Comparison of ENCODE assay signal across 8 mouse cellular contexts in genomic region chr16:23989209-23990160, GRCm38 (mm10). TPM values are rescaled to one million over a fixed set of nuclear protein-coding genes. Genes with fewer than 3 reads are reported as not detected.
DNase-seq lines count a peak whose midpoint lies in the region; ATAC-seq lines count a peak whose summit lies in the region.

No protein-coding gene starts in this region.

- peak overlapping the region; percentile 92 for H3K4me2 ChIP-seq in embryonic facial prominence, embryonic 13.5 days
- peak overlapping the region; percentile 93 for H3K4me2 ChIP-seq in limb, embryonic 12.5 days
- H3K4me2 ChIP-seq in neural tube, embryonic 15.5 days: peak overlapping the region; percentile 94

- H3K27me3 ChIP-seq in embryonic facial prominence, embryonic 13.5 days: peaks cover 3% of the 10 kb centered on the region; the same call in 1 of the 2 replicates
- peaks cover 25% of the 10 kb centered on the region for H3K27me3 ChIP-seq in limb, embryonic 12.5 days
- H3K27me3 ChIP-seq in neural tube, embryonic 15.5 days (replicated peaks): peaks cover 7% of the 10 kb centered on the region

- H3K27ac ChIP-seq in embryonic facial prominence, embryonic 13.5 days: peak overlapping the region; percentile 98
- H3K27ac ChIP-seq in limb, embryonic 12.5 days: peak overlapping the region; percentile 98
- H3K27ac ChIP-seq in neural tube, embryonic 15.5 days (replicated peaks): peak overlapping the region; percentile 100

- no peaks in the 10 kb centered on the region for H3K9me3 ChIP-seq in embryonic facial prominence, embryonic 13.5 days
- H3K9me3 ChIP-seq in limb, embryonic 12.5 days: no peaks in the 10 kb centered on the region
- no peaks in the 10 kb centered on the region for H3K9me3 ChIP-seq in neural tube, embryonic 15.5 days (replicated peaks)

- peak; percentile 54; the same call in 1 of the 2 replicates for ATAC-seq in frontal cortex, adult (ENCODE audit: low TSS enrichment)
- no peak for ATAC-seq in embryonic facial prominence, embryonic 13.5 days (ENCODE audit: insufficient number of reproducible peaks, insufficient read depth, low FRiP score, low TSS enrichment, low read depth)
- ATAC-seq in limb, embryonic 12.5 days (ENCODE audit: insufficient number of reproducible peaks, insufficient read depth, low FRiP score, low TSS enrichment, low read depth): no peak
- peak; percentile 33; the same call in 1 of the 2 replicates for ATAC-seq in neural tube, embryonic 15.5 days (ENCODE audit: low FRiP score)

- peak overlapping the region; percentile 89 for H3K9ac ChIP-seq in embryonic facial prominence, embryonic 13.5 days
- H3K9ac ChIP-seq in limb, embryonic 12.5 days (replicated peaks): peak overlapping the region; percentile 78; the same call in 1 of the 2 replicates
- H3K9ac ChIP-seq in neural tube, embryonic 15.5 days (replicated peaks): peak overlapping the region; percentile 89

- 1% methylated on average over 25 of the region's 25 CpGs for WGBS in embryonic facial prominence, embryonic 13.5 days
- WGBS in limb, embryonic 12.5 days: 3% methylated on average over 25 of the region's 25 CpGs
- 1% methylated on average over 25 of the region's 25 CpGs for WGBS in neural tube, embryonic 15.5 days

- H3K4me3 ChIP-seq in embryonic facial prominence, embryonic 13.5 days: peak overlapping the region; percentile 75
- H3K4me3 ChIP-seq in limb, embryonic 12.5 days (replicated peaks): peak overlapping the region; percentile 71
- peak overlapping the region; percentile 70 for H3K4me3 ChIP-seq in neural tube, embryonic 15.5 days (replicated peaks)

- no peaks in the 10 kb centered on the region for H3K36me3 ChIP-seq in embryonic facial prominence, embryonic 13.5 days
- no peaks in the 10 kb centered on the region for H3K36me3 ChIP-seq in limb, embryonic 12.5 days
- no peaks in the 10 kb centered on the region for H3K36me3 ChIP-seq in neural tube, embryonic 15.5 days

- DNase-seq in frontal cortex, postnatal 25 days (ENCODE audit: low spot score in 2 of 2): no peak
- peak; percentile 36 for DNase-seq in ES-CJ7 (ENCODE audit: low read depth, low spot score)
- peak; percentile 69 for DNase-seq in heart, postnatal 4 days
- DNase-seq in spleen, adult 12 weeks (ENCODE audit: low spot score): no peak

- peaks cover 52% of the 10 kb centered on the region for H3K4me1 ChIP-seq in embryonic facial prominence, embryonic 13.5 days
- peaks cover 45% of the 10 kb centered on the region for H3K4me1 ChIP-seq in limb, embryonic 12.5 days (replicated peaks)
- H3K4me1 ChIP-seq in neural tube, embryonic 15.5 days: peaks cover 45% of the 10 kb centered on the region

RNA-seq across cellular contexts. Expression of gene Bcl6, which starts 0.8 kb away (rescaled TPM):
- polyA plus RNA-seq in embryonic facial prominence, embryonic 13.5 days (2015; fragmentation: Nextera tagmentation; extraction: Ambion mirVana): 1.8 TPM in 2 replicates
- 1 to 10 TPM; 1.5 TPM for total RNA-seq in heart, postnatal 4 days (2021)
- polyA plus RNA-seq in limb, embryonic 12.5 days (2016; fragmentation: Nextera tagmentation; extraction: Ambion mirVana): 0.41 and 0.48 TPM in 2 replicates
- polyA plus RNA-seq in neural tube, embryonic 15.5 days (2015; fragmentation: Nextera tagmentation; extraction: Ambion mirVana): 0.84 and 1.3 TPM in 2 replicates

RNA-seq across cellular contexts. Expression of gene Gm37419, which starts 1.2 kb away (rescaled TPM):
- not detected in 2 replicates for polyA plus RNA-seq in embryonic facial prominence, embryonic 13.5 days (2015; fragmentation: Nextera tagmentation; extraction: Ambion mirVana)
- not detected for total RNA-seq in heart, postnatal 4 days (2021)
- not detected in 2 replicates for polyA plus RNA-seq in limb, embryonic 12.5 days (2016; fragmentation: Nextera tagmentation; extraction: Ambion mirVana)
- not detected in 2 replicates for polyA plus RNA-seq in neural tube, embryonic 15.5 days (2015; fragmentation: Nextera tagmentation; extraction: Ambion mirVana)

RNA-seq across cellular contexts. Expression of gene Rtp2, which starts 57.3 kb away (rescaled TPM):
- polyA plus RNA-seq in embryonic facial prominence, embryonic 13.5 days (2015; fragmentation: Nextera tagmentation; extraction: Ambion mirVana): 0.79 and 2.4 TPM in 2 replicates
- not detected for total RNA-seq in heart, postnatal 4 days (2021)
- not detected in 2 replicates for polyA plus RNA-seq in limb, embryonic 12.5 days (2016; fragmentation: Nextera tagmentation; extraction: Ambion mirVana)
- polyA plus RNA-seq in neural tube, embryonic 15.5 days (2015; fragmentation: Nextera tagmentation; extraction: Ambion mirVana): not detected in 2 replicates

Comparison
In these comparisons a context has a peak if more than half of its experiments do, and no peak if none do; other contexts are left out.
1. ATAC-seq: peak in frontal cortex, adult (single experiment) and neural tube, embryonic 15.5 days (single experiment); none in embryonic facial prominence, embryonic 13.5 days (single experiment) and limb, embryonic 12.5 days (single experiment).
2. DNase-seq: peak in ES-CJ7 (single experiment) and heart, postnatal 4 days (single experiment); none in frontal cortex, postnatal 25 days (0 of 2) and spleen, adult 12 weeks (single experiment).
3. Peak in every context shown above with its lines, with median percentiles within 50 percentile points of each other: H3K27ac ChIP-seq, H3K4me2 ChIP-seq, H3K4me3 ChIP-seq and H3K9ac ChIP-seq.